Mouse (Mus musculus): ENCODE measurements around the gene Arhgap30. TPM values are rescaled to one million over a fixed set of nuclear protein-coding genes. Genes with fewer than 3 reads are reported as not detected.

The Arhgap30 gene
- polyA plus RNA-seq, 1 experiment from 2014 or later, result 1.1 TPM

- H3K4me3 ChIP-seq, result peak overlapping the region; percentile 30
- H3K27me3 ChIP-seq, result peaks cover 24% of the 10 kb centered on the region
- no peaks in the 10 kb centered on the region for H3K9me3 ChIP-seq
- peaks cover 19% of the 10 kb centered on the region for H3K4me1 ChIP-seq
- H3K4me2 ChIP-seq, result peak overlapping the region; percentile 56
- 0 out of 2 replicates have a peak overlapping the region, but pooled peaks have one; percentile 11 for H3K27ac ChIP-seq
- no peak for ATAC-seq (ENCODE audit: insufficient number of reproducible peaks, insufficient read depth, low FRiP score, low TSS enrichment, low read depth)
- H3K9ac ChIP-seq, result peak overlapping the region; percentile 58
- no peaks in the 10 kb centered on the region for H3K36me3 ChIP-seq
- 4% methylated on average over 31 of the region's 31 CpGs for WGBS
Measured at GRCm38 (mm10) chr1:171379935-171380599, 8.7 kb upstream of the Arhgap30 start.

GRCm38 (mm10) chr1:171382096-171382620 lies 6.6 kb upstream of the Arhgap30 start:
- H3K27ac ChIP-seq, result no peak overlapping the region
- ATAC-seq (ENCODE audit: insufficient number of reproducible peaks, insufficient read depth, low FRiP score, low TSS enrichment, low read depth), result no peak
- H3K4me2 ChIP-seq, result no peak overlapping the region
- H3K4me3 ChIP-seq, result no peak overlapping the region
- H3K4me1 ChIP-seq, result peaks cover 16% of the 10 kb centered on the region
- no peaks in the 10 kb centered on the region for H3K9me3 ChIP-seq
- H3K27me3 ChIP-seq, result peaks cover 24% of the 10 kb centered on the region
- H3K9ac ChIP-seq, result no peak overlapping the region
- no peaks in the 10 kb centered on the region for H3K36me3 ChIP-seq
- 82% methylated on average over 11 of the region's 11 CpGs for WGBS

- peaks cover 21% of the 10 kb centered on the region for H3K27me3 ChIP-seq
- H3K4me2 ChIP-seq, result no peak overlapping the region
- H3K9ac ChIP-seq, result no peak overlapping the region
- no peaks in the 10 kb centered on the region for H3K36me3 ChIP-seq
- 53% methylated on average over 9 of the region's 9 CpGs for WGBS
- peaks cover 16% of the 10 kb centered on the region for H3K4me1 ChIP-seq
- no peak overlapping the region for H3K27ac ChIP-seq
- H3K4me3 ChIP-seq, result no peak overlapping the region
- no peaks in the 10 kb centered on the region for H3K9me3 ChIP-seq
- no peak for ATAC-seq (ENCODE audit: insufficient number of reproducible peaks, insufficient read depth, low FRiP score, low TSS enrichment, low read depth)
Measured at GRCm38 (mm10) chr1:171384361-171384760, 4.4 kb upstream of the Arhgap30 start.

- Histone ChIP-seq H3K36me3 (no peaks in the 10 kb centered on the region), H3K27ac (no peak overlapping the region), H3K9ac (no peak overlapping the region), H3K4me3 (no peak overlapping the region), H3K9me3 (no peaks in the 10 kb centered on the region), H3K4me2 (no peak overlapping the region), H3K27me3 (peaks cover 13% of the 10 kb centered on the region), H3K4me1 (peaks cover 8% of the 10 kb centered on the region)
- ATAC-seq (ENCODE audit: insufficient number of reproducible peaks, insufficient read depth, low FRiP score, low TSS enrichment, low read depth), result no peak
- 70% methylated on average over 9 of the region's 9 CpGs for WGBS
Measured at GRCm38 (mm10) chr1:171385171-171385570, 3.6 kb upstream of the Arhgap30 start.

- Histone ChIP-seq H3K4me1 (peaks cover 4% of the 10 kb centered on the region; the same call in 1 of the 2 replicates), H3K36me3 (no peaks in the 10 kb centered on the region), H3K27ac (no peak overlapping the region), H3K4me3 (no peak overlapping the region), H3K27me3 (no peaks in the 10 kb centered on the region), H3K9me3 (no peaks in the 10 kb centered on the region), H3K9ac (no peak overlapping the region), H3K4me2 (no peak overlapping the region)
- 13% methylated on average over 6 of the region's 6 CpGs for WGBS
- ATAC-seq (ENCODE audit: insufficient number of reproducible peaks, insufficient read depth, low FRiP score, low TSS enrichment, low read depth), result no peak
Measured at GRCm38 (mm10) chr1:171387099-171387498, 1.7 kb upstream of the Arhgap30 start.

GRCm38 (mm10) chr1:171390101-171390500 lies 1.3 kb downstream of the Arhgap30 start:
- Histone ChIP-seq H3K4me1 (0 out of 2 replicates have a peak, but pooled peaks cover 4% of the 10 kb centered on the region), H3K27ac (no peak overlapping the region), H3K36me3 (no peaks in the 10 kb centered on the region), H3K4me2 (no peak overlapping the region), H3K9me3 (no peaks in the 10 kb centered on the region), H3K27me3 (no peaks in the 10 kb centered on the region), H3K4me3 (no peak overlapping the region), H3K9ac (no peak overlapping the region)
- WGBS, result 74% methylated on average over 4 of the region's 4 CpGs
- ATAC-seq (ENCODE audit: insufficient number of reproducible peaks, insufficient read depth, low FRiP score, low TSS enrichment, low read depth), result no peak

- 0 out of 2 replicates have a peak, but pooled peaks cover 3% of the 10 kb centered on the region for H3K27me3 ChIP-seq
- no peaks in the 10 kb centered on the region for H3K36me3 ChIP-seq
- H3K4me2 ChIP-seq, result no peak overlapping the region
- no peak for ATAC-seq (ENCODE audit: insufficient number of reproducible peaks, insufficient read depth, low FRiP score, low TSS enrichment, low read depth)
- H3K4me1 ChIP-seq, result no peaks in the 10 kb centered on the region
- no peak overlapping the region for H3K4me3 ChIP-seq
- H3K27ac ChIP-seq, result no peak overlapping the region
- H3K9ac ChIP-seq, result no peak overlapping the region
- H3K9me3 ChIP-seq, result no peaks in the 10 kb centered on the region
- WGBS, result 70% methylated on average over 4 of the region's 4 CpGs
Measured at GRCm38 (mm10) chr1:171401821-171402220, 13.1 kb downstream of the Arhgap30 start.

- Histone ChIP-seq H3K9ac (no peak overlapping the region), H3K4me1 (no peaks in the 10 kb centered on the region), H3K27me3 (peaks cover 14% of the 10 kb centered on the region), H3K9me3 (no peaks in the 10 kb centered on the region), H3K4me3 (no peak overlapping the region), H3K27ac (no peak overlapping the region), H3K4me2 (no peak overlapping the region), H3K36me3 (no peaks in the 10 kb centered on the region)
- WGBS, result 68% methylated on average over 9 of the region's 9 CpGs
- ATAC-seq (ENCODE audit: insufficient number of reproducible peaks, insufficient read depth, low FRiP score, low TSS enrichment, low read depth), result no peak
Measured at GRCm38 (mm10) chr1:171402991-171403390, 14.2 kb downstream of the Arhgap30 start.

- no peaks in the 10 kb centered on the region for H3K9me3 ChIP-seq
- H3K27ac ChIP-seq, result no peak overlapping the region
- ATAC-seq (ENCODE audit: insufficient number of reproducible peaks, insufficient read depth, low FRiP score, low TSS enrichment, low read depth), result no peak
- no peaks in the 10 kb centered on the region for H3K36me3 ChIP-seq
- H3K4me2 ChIP-seq, result no peak overlapping the region
- H3K4me3 ChIP-seq, result no peak overlapping the region
- no peak overlapping the region for H3K9ac ChIP-seq
- WGBS, result 80% methylated on average over 5 of the region's 5 CpGs
- H3K27me3 ChIP-seq, result peaks cover 26% of the 10 kb centered on the region
- H3K4me1 ChIP-seq, result no peaks in the 10 kb centered on the region
Measured at GRCm38 (mm10) chr1:171407263-171407662, 18.5 kb downstream of the Arhgap30 start.

GRCm38 (mm10) chr1:171410231-171410630 lies 21.5 kb downstream of the Arhgap30 start:
- WGBS, result 85% methylated on average over 1 of the region's 1 CpGs
- no peak for ATAC-seq (ENCODE audit: insufficient number of reproducible peaks, insufficient read depth, low FRiP score, low TSS enrichment, low read depth)
- Histone ChIP-seq H3K4me3 (peak overlapping the region; percentile 89; the same call in 1 of the 2 replicates), H3K27ac (no peak overlapping the region; the same call in 1 of the 2 replicates), H3K9ac (no peak overlapping the region), H3K27me3 (peaks cover 26% of the 10 kb centered on the region), H3K9me3 (no peaks in the 10 kb centered on the region), H3K36me3 (peaks cover 6% of the 10 kb centered on the region), H3K4me1 (peaks cover 20% of the 10 kb centered on the region), H3K4me2 (no peak overlapping the region)

GRCm38 (mm10) chr1:171410947-171411484 lies 22.3 kb downstream of the Arhgap30 start, which contains the start of gene Usf1:
TSS of gene Usf1 (plus strand) at chr1:171411313.
- H3K36me3 ChIP-seq, result peaks cover 13% of the 10 kb centered on the region
- peak within 1 kb of the TSS; percentile 94 for H3K9ac ChIP-seq
- peak; percentile 94 for ATAC-seq (ENCODE audit: insufficient number of reproducible peaks, insufficient read depth, low FRiP score, low TSS enrichment, low read depth)
- H3K4me2 ChIP-seq, result peak within 1 kb of the TSS; percentile 71
- peak within 1 kb of the TSS; percentile 95 for H3K27ac ChIP-seq
- H3K4me1 ChIP-seq, result peaks cover 20% of the 10 kb centered on the region
- H3K27me3 ChIP-seq, result peaks cover 24% of the 10 kb centered on the region
- no peaks in the 10 kb centered on the region for H3K9me3 ChIP-seq
- peak within 1 kb of the TSS; percentile 89 for H3K4me3 ChIP-seq
- WGBS, result under 1% methylated on average over 36 of the region's 36 CpGs

- whole genome bisulfite sequencing, result 1% methylated on average over 23 of the region's 39 CpGs
- Histone ChIP-seq H3K4me3 (peak overlapping the region; percentile 89), H3K4me2 (peak overlapping the region; percentile 71), H3K9me3 (no peaks in the 10 kb centered on the region), H3K27ac (peak overlapping the region; percentile 95), H3K4me1 (peaks cover 20% of the 10 kb centered on the region), H3K9ac (peak overlapping the region; percentile 94), H3K27me3 (peaks cover 24% of the 10 kb centered on the region), H3K36me3 (peaks cover 18% of the 10 kb centered on the region)
- ATAC-seq (ENCODE audit: insufficient number of reproducible peaks, insufficient read depth, low FRiP score, low TSS enrichment, low read depth), result peak; percentile 83
Measured at GRCm38 (mm10) chr1:171411492-171411941, 22.8 kb downstream of the Arhgap30 start.
